In genomic region chr19:3935032-3935895, GRCm38 (mm10) we compare ENCODE assay signal across 8 mouse cellular contexts. TPM values are rescaled to one million over a fixed set of nuclear protein-coding genes. Genes with fewer than 3 reads are reported as not detected.
DNase-seq lines count a peak whose midpoint lies in the region; ATAC-seq and TF ChIP-seq lines count a peak whose summit lies in the region.

Gene Unc93b1, plus strand, starts transcription at chr19:3935186.

- no peak within 1 kb of the TSS for H3K27ac ChIP-seq in hindbrain, embryonic 16.5 days (ENCODE audit: low read depth, low read length)
- peak within 1 kb of the TSS; percentile 98 for H3K27ac ChIP-seq in spleen, adult 2 months (ENCODE audit: insufficient read depth, low read length)

- H3K4me3 ChIP-seq in hindbrain, embryonic 16.5 days (ENCODE audit: low read length), result peak within 1 kb of the TSS; percentile 43
- H3K4me3 ChIP-seq in spleen, adult 2 months (ENCODE audit: extremely low read depth, insufficient read depth, insufficient read length), result peak within 1 kb of the TSS; percentile 96

- intact Hi-C loops in left cerebral cortex, postnatal 14 days (cut with DNase I), result no loop called here

- 0 out of 2 replicates have a peak, but pooled peaks have one; percentile 20 for ATAC-seq in cerebellum, adult (ENCODE audit: insufficient number of reproducible peaks, low FRiP score, low TSS enrichment)
- ATAC-seq in hindbrain, embryonic 16.5 days, result peak; percentile 70
- ATAC-seq in megakaryocyte progenitor cell, adult 5-6 weeks (replicated peaks; ENCODE audit: poor library complexity), result peak; percentile 81

- no peak for DNase-seq in cerebellum, adult 11 months
- peak; percentile 49 for DNase-seq in brain, embryonic 14.5 days (ENCODE audit: low read depth)
- DNase-seq in gastrocnemius, postnatal 10 days, result peak; percentile 66
- peak; percentile 31 to 52 for DNase-seq in left cerebral cortex, postnatal 14 days (ENCODE audit: low spot score in 2 of 2)
- peak in 1 of 2 experiments; percentile 80 for DNase-seq in spleen, adult 2 months (ENCODE audit: low read depth in 1 of 2, low spot score in 2 of 2)

- TF ChIP-seq CTCF in brain, embryonic 14.5 days (IDR thresholded peaks at IDR 0.05; ENCODE audit: borderline replicate concordance, extremely low read depth, insufficient read depth, insufficient read length), result no peak
- no peak for TF ChIP-seq CTCF in spleen, adult 2 months (IDR thresholded peaks at IDR 0.05; ENCODE audit: extremely low read depth, insufficient read depth, insufficient read length, insufficient replicate concordance)

- H3K36me3 ChIP-seq in hindbrain, embryonic 16.5 days (ENCODE audit: control insufficient read depth, insufficient read depth, low read length), result no peaks in the 10 kb centered on the region
- H3K36me3 ChIP-seq in spleen, adult 2 months (ENCODE audit: control insufficient read depth, insufficient read depth, low read length), result peaks cover 4% of the 10 kb centered on the region

- peak within 1 kb of the TSS; percentile 59 for H3K9ac ChIP-seq in hindbrain, embryonic 16.5 days (ENCODE audit: low read depth, low read length)

- H3K4me2 ChIP-seq in hindbrain, embryonic 16.5 days (ENCODE audit: low read length), result peak within 1 kb of the TSS; percentile 79

- TF ChIP-seq POLR2A in brain, embryonic 14.5 days (IDR thresholded peaks at IDR 0.05; ENCODE audit: borderline replicate concordance, extremely low read depth, insufficient read depth, insufficient read length, poor library complexity, severe bottlenecking), result no peak
- peak; percentile 90 for TF ChIP-seq POLR2A in spleen, adult 2 months (IDR thresholded peaks at IDR 0.05; ENCODE audit: low read depth, low read length)

- H3K9me3 ChIP-seq in hindbrain, embryonic 16.5 days (ENCODE audit: control insufficient read depth, low read length), result no peaks in the 10 kb centered on the region

- whole genome bisulfite sequencing in hindbrain, embryonic 16.5 days, result 9% methylated on average over 36 of the region's 42 CpGs
- WGBS in spleen, adult 2 months, result 2% methylated on average over 41 of the region's 42 CpGs

- H3K4me1 ChIP-seq in hindbrain, embryonic 16.5 days (ENCODE audit: control insufficient read depth, insufficient read depth, low read depth, low read length), result peaks cover 14% of the 10 kb centered on the region
- peaks cover 18% of the 10 kb centered on the region; the same call in 1 of the 2 replicates for H3K4me1 ChIP-seq in spleen, adult 2 months (ENCODE audit: control insufficient read depth, insufficient read depth, insufficient read length)

- H3K27me3 ChIP-seq in hindbrain, embryonic 16.5 days (replicated peaks; ENCODE audit: control insufficient read depth, insufficient read depth, low read length), result peaks cover 5% of the 10 kb centered on the region
- no peaks in the 10 kb centered on the region for H3K27me3 ChIP-seq in spleen, adult 2 months (ENCODE audit: control insufficient read depth, insufficient read depth, low read length)

RNA-seq across cellular contexts. Expression of gene Unc93b1, which starts in this region (rescaled TPM):
- 12.3 and 13.4 TPM in 2 replicates for polyA plus RNA-seq in brain, embryonic 14.5 days (2012; rRNA removed)
- 10 to 100 TPM; 19.6 to 20.1 TPM for total RNA-seq in gastrocnemius, postnatal 10 days (2021)
- polyA plus RNA-seq in hindbrain, embryonic 16.5 days (2015; fragmentation: Nextera tagmentation; extraction: Ambion mirVana), result 12.4 and 14.1 TPM in 2 replicates
- 10 to 100 TPM; 16.0 to 18.4 TPM for total RNA-seq in left cerebral cortex, postnatal 14 days (2021)
- 95.9 and 111 TPM in 2 replicates for total RNA-seq in megakaryocyte progenitor cell, adult 5-6 weeks (2015)
- 175 and 202 TPM in 2 replicates for total RNA-seq in megakaryocyte progenitor cell, adult 5-6 weeks (2017)
- polyA plus RNA-seq in spleen, adult 2 months (2012; rRNA removed), result 753 and 934 TPM in 2 replicates

Comparison
In these comparisons a context has a peak if more than half of its experiments do, and no peak if none do; other contexts are left out.
1. RNA of gene Unc93b1 (total RNA-seq): 95.9 to 202 TPM in megakaryocyte progenitor cell, adult 5-6 weeks; 19.6 to 20.1 TPM in gastrocnemius, postnatal 10 days and 16.0 to 18.4 TPM in left cerebral cortex, postnatal 14 days; every median in the first group is over 4 times any median in the second.
2. RNA of gene Unc93b1 (polyA plus RNA-seq): 753 to 934 TPM in spleen, adult 2 months; 12.4 to 14.1 TPM in hindbrain, embryonic 16.5 days and 12.3 to 13.4 TPM in brain, embryonic 14.5 days; every median in the first group is over 10 times any median in the second.
3. ATAC-seq: peak in every context shown above with its lines; median percentile 81 in megakaryocyte progenitor cell, adult 5-6 weeks; 70 in hindbrain, embryonic 16.5 days; 20 in cerebellum, adult.